Mouse (Mus musculus) hindbrain, embryonic 16.5 days (tissue): ENCODE data around the gene Arid5b. TPM values are rescaled to one million over a fixed set of nuclear protein-coding genes. Genes with fewer than 3 reads are reported as not detected.

ENCODE experiments used
- ATAC-seq: fragments of 200-750 bp; cut with Nextera tagmentation; 2 replicates; pipeline ENCODE4 v1.8.0; 2017; ENCODE audit warnings: moderate TSS enrichment, moderate library complexity
- H3K27ac ChIP-seq: fragments of 300-500 bp; sonication (generic); 2 replicates; pipeline ENCODE4 v1.5.1; 2014; ENCODE audit warnings: low read depth, mild to moderate bottlenecking, control low read depth, low read length, moderate library complexity
- H3K27me3 ChIP-seq: fragments of 300-500 bp; sonication (generic); replicated peaks from 2 replicates; pipeline ENCODE4 v1.6.1; 2014; ENCODE audit warnings: low read length; ENCODE audit not compliant: control insufficient read depth, insufficient read depth
- H3K36me3 ChIP-seq: fragments of 300-500 bp; sonication (generic); 2 replicates; pipeline ENCODE4 v1.6.1; 2014; ENCODE audit warnings: mild to moderate bottlenecking, low read length, moderate library complexity, mixed read lengths; ENCODE audit not compliant: control insufficient read depth, insufficient read depth
- H3K4me1 ChIP-seq: fragments of 300-500 bp; sonication (generic); 2 replicates; pipeline ENCODE4 v1.6.1; 2014; ENCODE audit warnings: low read depth, low read length; ENCODE audit not compliant: control insufficient read depth, insufficient read depth
- H3K4me2 ChIP-seq: fragments of 300-500 bp; sonication (generic); 2 replicates; pipeline ENCODE4 v1.6.1; 2014; ENCODE audit warnings: mild to moderate bottlenecking, low read length, control low read depth, moderate library complexity
- H3K4me3 ChIP-seq: fragments of 300-500 bp; sonication (generic); 2 replicates; pipeline ENCODE4 v1.5.1; 2014; ENCODE audit warnings: mild to moderate bottlenecking, low read length, control low read depth, moderate library complexity
- H3K9ac ChIP-seq: fragments of 300-500 bp; sonication (generic); 2 replicates; pipeline ENCODE4 v1.6.1; 2014; ENCODE audit warnings: low read depth, mild to moderate bottlenecking, control low read depth, low read length, moderate library complexity
- H3K9me3 ChIP-seq: fragments of 300-500 bp; sonication (generic); 2 replicates; pipeline ENCODE4 v1.6.1; 2014; ENCODE audit warnings: mild to moderate bottlenecking, low read length, moderate library complexity; ENCODE audit not compliant: control insufficient read depth
- WGBS: fragments of 180-500 bp; shearing (Covaris S2); extraction: QIAGEN DNeasy Blood & Tissue Kit; methylation state at CpG from one replicate; pipeline ENCODE4 v1.1.7; 2014; 5-methylcytosine and 5-hydroxymethylcytosine counted together
- polyA plus RNA-seq: library from polyadenylated mRNA; unstranded; fragments of >200 nt; fragmentation: Nextera tagmentation; extraction: Ambion mirVana; gene quantifications from 2 replicates; pipeline ENCODE4 v1.2.1, GENCODE M21; 2015

Gene Arid5b
- polyA plus RNA-seq, 1 experiment from 2014 or later: 16.6 TPM

DNA sequence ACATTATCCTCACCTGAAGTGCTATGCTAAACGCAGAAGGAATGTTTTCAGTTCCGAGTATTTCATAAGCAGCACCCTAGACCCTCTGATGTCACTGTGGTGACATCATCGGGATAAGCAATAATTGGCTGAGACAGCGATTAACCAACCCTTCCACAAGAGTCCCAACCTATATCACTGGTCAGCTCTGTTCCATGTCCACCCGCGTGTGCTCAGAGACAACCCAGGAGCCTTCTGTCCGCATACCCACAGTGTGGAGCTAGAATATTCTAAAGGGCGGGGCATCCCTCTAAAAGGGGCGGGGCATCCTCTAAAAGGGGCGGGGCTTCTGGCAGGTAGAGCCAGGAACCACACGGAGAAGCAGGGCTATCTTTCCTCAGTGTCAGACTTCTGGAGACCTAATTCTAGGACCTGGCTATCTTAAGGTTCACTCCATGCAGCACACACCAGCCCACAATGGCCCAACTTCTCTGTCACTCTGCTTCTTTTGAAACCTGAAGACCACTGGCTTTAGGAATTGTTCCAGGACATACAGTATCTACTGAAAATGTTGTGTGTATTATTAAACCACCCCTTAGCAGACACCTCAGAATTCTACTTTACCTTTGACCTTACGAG is 68.4 kb downstream of the Arid5b start:
- H3K4me3 ChIP-seq: no peak overlapping the region
- H3K4me1 ChIP-seq: peaks cover 16% of the 10 kb centered on the region
- WGBS: 90% methylated on average over 12 of the region's 12 CpGs

GRCm38 (mm10) chr10:68208670-68209065 is 69.9 kb downstream of the Arid5b start:
- ATAC-seq: no peak
- Histone ChIP-seq H3K27me3 (no peaks in the 10 kb centered on the region), H3K9me3 (no peaks in the 10 kb centered on the region), H3K9ac (no peak overlapping the region), H3K4me3 (no peak overlapping the region), H3K4me1 (peaks cover 16% of the 10 kb centered on the region), H3K36me3 (no peaks in the 10 kb centered on the region), H3K27ac (no peak overlapping the region), H3K4me2 (peak overlapping the region; percentile 48)
- 38% methylated on average over 5 of the region's 5 CpGs for WGBS

More for the DNA sequence above, 68.4 kb downstream of the Arid5b start:
- Histone ChIP-seq H3K36me3 (no peaks in the 10 kb centered on the region), H3K27me3 (no peaks in the 10 kb centered on the region), H3K9ac (no peak overlapping the region), H3K27ac (no peak overlapping the region), H3K9me3 (no peaks in the 10 kb centered on the region), H3K4me2 (no peak overlapping the region)
- peak; percentile 38; the same call in 1 of the 2 replicates for ATAC-seq

GRCm38 (mm10) chr10:68207803-68208669 is 70.5 kb downstream of the Arid5b start:
- H3K4me3 ChIP-seq: peak overlapping the region; percentile 20
- no peaks in the 10 kb centered on the region for H3K36me3 ChIP-seq
- H3K9ac ChIP-seq: no peak overlapping the region; the same call in 1 of the 2 replicates
- no peaks in the 10 kb centered on the region for H3K27me3 ChIP-seq
- no peaks in the 10 kb centered on the region for H3K9me3 ChIP-seq
- H3K4me2 ChIP-seq: peak overlapping the region; percentile 48
- peak; percentile 31; the same call in 1 of the 2 replicates for ATAC-seq
- peaks cover 16% of the 10 kb centered on the region for H3K4me1 ChIP-seq
- WGBS: 13% methylated on average over 20 of the region's 20 CpGs
- H3K27ac ChIP-seq: no peak overlapping the region

DNA sequence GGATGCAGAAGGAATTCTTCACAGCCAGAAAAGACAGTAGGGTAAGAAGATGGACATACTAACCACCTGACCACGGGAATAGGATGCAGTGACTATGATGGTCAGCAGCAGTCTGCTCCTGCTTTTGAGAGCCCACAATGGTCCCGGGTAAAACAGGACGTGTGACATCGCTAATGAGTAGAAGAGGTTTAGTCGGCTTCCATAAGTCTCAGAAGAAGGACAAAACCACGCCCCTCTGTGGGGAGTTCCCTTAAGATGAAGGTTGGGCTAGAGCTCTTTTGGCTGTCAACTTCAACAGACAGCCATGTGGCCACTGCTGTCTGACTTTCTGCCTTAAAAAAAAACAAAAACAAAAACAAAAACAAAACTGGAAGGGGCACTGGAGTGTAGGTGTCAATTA is 74.1 kb downstream of the Arid5b start:
- Histone ChIP-seq H3K9ac (no peak overlapping the region), H3K4me2 (no peak overlapping the region), H3K4me3 (no peak overlapping the region), H3K27ac (no peak overlapping the region), H3K36me3 (no peaks in the 10 kb centered on the region), H3K27me3 (no peaks in the 10 kb centered on the region), H3K9me3 (no peaks in the 10 kb centered on the region), H3K4me1 (peaks cover 13% of the 10 kb centered on the region)
- 91% methylated on average over 6 of the region's 6 CpGs for WGBS
- no peak for ATAC-seq

GRCm38 (mm10) chr10:68203860-68204259 is 74.7 kb downstream of the Arid5b start:
- Histone ChIP-seq H3K9ac (no peak overlapping the region), H3K9me3 (no peaks in the 10 kb centered on the region), H3K27ac (no peak overlapping the region), H3K36me3 (no peaks in the 10 kb centered on the region), H3K4me1 (peaks cover 10% of the 10 kb centered on the region), H3K4me3 (no peak overlapping the region), H3K27me3 (no peaks in the 10 kb centered on the region), H3K4me2 (no peak overlapping the region)
- no peak for ATAC-seq
- WGBS: 92% methylated on average over 7 of the region's 7 CpGs

GRCm38 (mm10) chr10:68203322-68203721 is 75.2 kb downstream of the Arid5b start:
- peaks cover 6% of the 10 kb centered on the region for H3K4me1 ChIP-seq
- H3K4me3 ChIP-seq: no peak overlapping the region
- no peak overlapping the region for H3K27ac ChIP-seq
- H3K4me2 ChIP-seq: no peak overlapping the region
- no peak overlapping the region for H3K9ac ChIP-seq
- no peaks in the 10 kb centered on the region for H3K9me3 ChIP-seq
- H3K36me3 ChIP-seq: no peaks in the 10 kb centered on the region
- no peak for ATAC-seq
- H3K27me3 ChIP-seq: no peaks in the 10 kb centered on the region
- 47% methylated on average over 11 of the region's 11 CpGs for WGBS

GRCm38 (mm10) chr10:68199440-68199839 is 79.1 kb downstream of the Arid5b start:
- no peak overlapping the region for H3K4me3 ChIP-seq
- no peak overlapping the region for H3K27ac ChIP-seq
- no peak overlapping the region for H3K4me2 ChIP-seq
- H3K9me3 ChIP-seq: no peaks in the 10 kb centered on the region
- no peaks in the 10 kb centered on the region for H3K27me3 ChIP-seq
- no peak for ATAC-seq
- H3K4me1 ChIP-seq: no peaks in the 10 kb centered on the region
- H3K36me3 ChIP-seq: no peaks in the 10 kb centered on the region
- WGBS: 91% methylated on average over 5 of the region's 5 CpGs
- H3K9ac ChIP-seq: no peak overlapping the region

GRCm38 (mm10) chr10:68196324-68196723 is 82.2 kb downstream of the Arid5b start:
- Histone ChIP-seq H3K36me3 (no peaks in the 10 kb centered on the region), H3K27me3 (no peaks in the 10 kb centered on the region), H3K4me1 (peaks cover 14% of the 10 kb centered on the region), H3K9me3 (no peaks in the 10 kb centered on the region), H3K9ac (no peak overlapping the region), H3K4me3 (no peak overlapping the region), H3K4me2 (no peak overlapping the region), H3K27ac (no peak overlapping the region)
- no peak for ATAC-seq
- WGBS: 80% methylated on average over 9 of the region's 9 CpGs

GRCm38 (mm10) chr10:68193561-68193960 is 85.0 kb downstream of the Arid5b start:
- Histone ChIP-seq H3K4me3 (no peak overlapping the region), H3K27ac (no peak overlapping the region), H3K36me3 (no peaks in the 10 kb centered on the region), H3K4me1 (peaks cover 14% of the 10 kb centered on the region), H3K9me3 (no peaks in the 10 kb centered on the region), H3K4me2 (no peak overlapping the region), H3K9ac (no peak overlapping the region), H3K27me3 (no peaks in the 10 kb centered on the region)
- no peak for ATAC-seq
- WGBS: 41% methylated on average over 3 of the region's 3 CpGs
